Mouse (Mus musculus): ENCODE measurements around the gene Nfkbid. TPM values are rescaled to one million over a fixed set of nuclear protein-coding genes. Genes with fewer than 3 reads are reported as not detected.
"Not testable (repeated sequence)": the region's sequence is repeated elsewhere in the genome, so short reads cannot be mapped to it uniquely, and the experiment has no call there.

The Nfkbid gene
- total RNA-seq, 2 experiments from 2014 or later, result 0.20 to 0.47 TPM

DNA sequence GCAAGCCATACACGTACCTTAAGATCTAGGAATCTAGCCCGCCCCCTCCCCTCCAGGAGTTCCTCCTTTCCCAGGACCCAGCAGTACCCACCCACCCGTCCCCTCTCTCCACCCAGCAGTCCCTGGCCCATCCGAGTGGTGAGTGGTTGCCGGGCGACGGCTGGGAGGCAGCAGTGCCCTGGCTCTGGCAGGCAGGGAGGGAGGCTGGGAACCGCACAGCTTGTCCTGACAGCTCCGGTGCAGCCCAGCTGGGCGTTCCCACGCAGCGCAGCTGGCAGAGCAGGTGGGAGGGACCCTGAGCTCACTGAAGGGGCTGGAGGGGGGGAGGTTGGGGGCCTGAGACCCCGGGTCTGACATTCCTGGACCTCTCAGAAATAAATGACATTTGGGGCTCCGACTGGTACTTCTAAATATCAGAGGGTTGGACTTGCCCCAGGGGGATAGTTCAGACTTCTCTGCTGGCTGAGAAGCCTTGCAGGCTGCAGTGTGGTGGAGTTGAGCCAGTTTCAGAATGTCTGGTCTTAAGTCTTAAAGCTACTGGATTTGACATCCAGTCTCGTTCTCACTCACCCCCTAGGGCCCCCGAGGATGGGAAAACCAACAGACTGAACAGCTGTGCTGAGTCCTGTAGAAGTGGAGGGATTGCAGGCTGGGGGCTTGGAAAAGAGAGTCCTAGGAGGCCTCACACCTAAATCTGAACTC lies 36.2 kb downstream of the Nfkbid start, which contains the start of the genes Kirrel2 and Nphs1:
Kirrel2 (minus strand) TSS at position 62 of the 702 bp plus-strand sequence.
Nphs1 (plus strand) TSS at position 687 of the 702 bp plus-strand sequence.
- intact Hi-C loops (cut with DNase I), result no loop called here

DNA sequence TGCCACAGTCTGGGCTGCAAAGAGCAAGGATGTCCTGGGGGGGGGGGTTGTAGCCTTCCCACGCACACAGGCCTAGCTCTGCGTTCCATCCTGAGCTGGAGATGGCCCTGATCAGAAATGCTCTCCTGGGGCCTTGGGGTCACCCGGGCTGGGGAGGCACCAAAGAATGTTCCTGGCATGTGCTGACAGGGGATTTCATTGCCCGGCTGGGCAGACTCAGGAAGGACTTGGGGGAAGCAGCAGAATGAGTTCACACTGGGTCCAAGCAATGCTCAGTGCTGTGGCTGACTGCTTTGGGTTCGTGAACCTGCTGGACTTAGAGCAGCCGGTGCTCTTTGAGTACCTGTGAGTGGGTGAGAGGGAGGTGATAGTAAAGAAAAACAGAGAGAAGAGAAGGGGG lies 38.0 kb downstream of the Nfkbid start:
- no peak for DNase-seq (ENCODE audit: low spot score)
- intact Hi-C loops (cut with DNase I), result no loop called here

More for the DNA sequence above, 36.2 kb downstream of the Nfkbid start, which contains the start of the genes Kirrel2 and Nphs1:
- no peak for DNase-seq (ENCODE audit: low spot score)

DNA sequence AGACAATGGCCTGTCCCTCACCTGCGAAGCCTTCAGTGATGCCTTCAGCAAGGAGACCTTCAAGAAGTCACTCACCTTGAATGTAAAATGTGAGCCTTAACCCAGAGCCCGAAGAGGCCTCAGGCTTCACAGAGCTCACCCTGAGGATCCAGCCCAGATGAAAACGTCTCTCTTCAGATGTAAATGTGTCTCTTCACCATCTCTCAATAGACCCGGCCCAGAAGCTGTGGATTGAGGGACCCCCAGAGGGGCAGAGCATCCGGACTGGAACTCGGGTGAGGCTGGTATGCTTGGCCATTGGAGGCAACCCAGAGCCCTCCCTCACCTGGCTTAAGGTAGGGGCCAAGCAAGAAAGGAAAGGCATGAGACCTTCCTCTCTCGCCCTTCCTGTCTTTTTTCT lies 42.0 kb downstream of the Nfkbid start:
- intact Hi-C loops (cut with DNase I), result no loop called here
- no peak for DNase-seq (ENCODE audit: low spot score)

DNA sequence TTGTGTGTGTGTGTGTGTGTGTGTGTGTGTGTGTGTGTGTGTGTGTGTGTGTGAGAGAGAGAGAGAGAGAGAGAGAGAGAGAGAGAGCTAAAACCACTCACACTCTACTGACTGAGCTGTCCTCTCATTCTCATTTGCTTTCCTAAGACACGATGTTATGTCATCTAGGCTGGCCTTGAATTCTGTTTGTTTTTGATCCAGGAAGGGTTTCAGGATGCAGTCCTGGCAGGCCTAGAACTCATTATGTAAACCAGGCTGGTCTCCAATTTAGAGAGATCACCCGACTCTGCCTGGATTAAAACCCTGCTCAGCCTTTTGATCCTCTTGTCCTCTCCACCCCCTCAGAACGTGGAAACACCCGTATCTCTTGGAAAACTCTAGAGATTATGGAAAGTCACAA lies 42.5 kb downstream of the Nfkbid start:
- intact Hi-C loops (cut with DNase I), result no loop called here
- no peak for DNase-seq (ENCODE audit: low spot score)

DNA sequence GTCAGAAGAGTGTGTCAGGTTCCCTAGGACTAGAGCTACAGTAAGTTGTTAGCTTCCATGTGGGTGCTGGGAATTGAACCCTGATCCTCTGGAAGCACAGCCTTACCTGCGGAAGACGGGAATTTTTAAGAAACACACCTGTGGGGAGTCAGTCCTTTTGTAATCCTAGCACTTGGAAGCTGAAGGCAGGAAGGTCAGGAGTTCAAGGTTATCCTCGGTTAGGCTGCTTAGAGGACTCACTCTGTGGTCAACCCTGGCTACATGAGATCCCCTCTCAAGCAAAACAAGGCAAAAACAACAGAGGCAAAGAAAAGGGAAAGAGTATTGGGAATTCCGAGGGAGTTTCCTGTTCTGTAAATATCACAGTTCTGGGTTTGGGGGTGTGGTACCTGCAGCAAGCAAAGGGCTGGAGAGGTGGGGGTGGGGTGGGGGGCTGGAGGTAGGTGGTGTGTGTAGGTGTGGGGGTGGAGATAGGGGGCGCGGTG lies 43.3 kb downstream of the Nfkbid start:
- intact Hi-C loops (cut with DNase I), result no loop called here
- DNase-seq (ENCODE audit: low spot score), result no peak

DNA sequence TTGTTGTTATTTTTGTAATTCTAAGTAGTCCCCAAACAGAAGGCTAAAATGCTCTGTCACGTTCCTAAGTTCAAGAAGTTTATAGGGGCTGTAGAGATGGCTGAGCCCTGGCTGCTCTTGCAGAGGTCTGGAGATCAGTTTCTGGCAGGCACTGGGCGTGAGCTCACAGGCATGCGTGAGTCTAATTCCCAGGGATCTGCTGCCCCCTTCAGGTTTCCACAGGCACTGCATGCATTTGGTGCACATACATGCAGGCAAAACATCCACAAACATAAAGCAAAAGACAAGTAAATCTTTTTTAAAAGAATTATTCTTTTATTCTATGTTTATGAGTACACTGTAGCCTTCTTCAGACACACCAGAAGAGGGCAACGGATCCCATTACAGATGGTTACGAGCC lies 50.9 kb downstream of the Nfkbid start:
- intact Hi-C loops (cut with DNase I), result loop anchor here (2.0 kb wide), 1 partner anchor 100 kb away; no protein-coding TSS in a partner anchor

DNA sequence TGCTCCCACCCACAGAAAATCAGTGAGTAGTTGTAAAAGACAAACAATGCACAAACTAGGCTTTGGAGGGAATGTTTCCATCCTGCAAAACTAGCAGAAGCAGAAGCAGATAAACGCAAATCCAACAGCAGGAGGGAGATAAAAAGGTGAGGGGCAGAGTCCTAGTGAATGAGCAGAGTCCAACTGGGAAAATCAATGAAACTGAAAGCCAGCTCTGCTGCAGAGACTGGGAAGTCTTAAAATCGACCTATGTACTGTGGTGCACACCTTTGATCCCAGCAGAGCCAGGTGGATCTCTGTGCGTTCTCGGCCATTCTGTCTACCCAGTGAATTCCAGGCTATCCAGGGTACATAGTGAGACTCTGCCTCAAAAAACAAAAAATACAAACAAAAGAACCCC lies 53.5 kb downstream of the Nfkbid start:
- DNase-seq (ENCODE audit: low spot score), result no peak
- intact Hi-C loops (cut with DNase I), result no loop called here

More for the DNA sequence above, 50.9 kb downstream of the Nfkbid start:
- no peak for DNase-seq (ENCODE audit: low spot score)

DNA sequence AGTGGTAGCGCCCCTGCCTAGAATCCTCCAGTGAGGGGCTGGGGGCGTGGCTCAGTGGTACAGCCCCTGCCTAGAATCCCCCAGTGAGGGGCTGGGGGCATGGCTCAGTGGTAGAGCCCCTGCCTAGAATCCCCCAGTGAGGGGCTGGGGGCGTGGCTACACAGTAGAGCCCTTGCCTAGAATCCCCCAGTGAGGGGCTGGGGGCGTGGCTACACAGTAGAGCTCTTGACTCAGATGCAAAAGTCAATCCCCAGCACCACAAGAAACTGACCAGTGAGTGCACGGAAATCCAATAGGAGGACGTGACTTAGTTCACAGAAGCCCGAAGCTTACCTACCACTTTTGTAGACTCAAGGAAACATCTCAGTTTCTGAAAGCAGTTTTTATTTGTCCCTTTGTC lies 54.6 kb downstream of the Nfkbid start:
- DNase-seq (ENCODE audit: low spot score); intact Hi-C loops (cut with DNase I): not testable (repeated sequence)

DNA sequence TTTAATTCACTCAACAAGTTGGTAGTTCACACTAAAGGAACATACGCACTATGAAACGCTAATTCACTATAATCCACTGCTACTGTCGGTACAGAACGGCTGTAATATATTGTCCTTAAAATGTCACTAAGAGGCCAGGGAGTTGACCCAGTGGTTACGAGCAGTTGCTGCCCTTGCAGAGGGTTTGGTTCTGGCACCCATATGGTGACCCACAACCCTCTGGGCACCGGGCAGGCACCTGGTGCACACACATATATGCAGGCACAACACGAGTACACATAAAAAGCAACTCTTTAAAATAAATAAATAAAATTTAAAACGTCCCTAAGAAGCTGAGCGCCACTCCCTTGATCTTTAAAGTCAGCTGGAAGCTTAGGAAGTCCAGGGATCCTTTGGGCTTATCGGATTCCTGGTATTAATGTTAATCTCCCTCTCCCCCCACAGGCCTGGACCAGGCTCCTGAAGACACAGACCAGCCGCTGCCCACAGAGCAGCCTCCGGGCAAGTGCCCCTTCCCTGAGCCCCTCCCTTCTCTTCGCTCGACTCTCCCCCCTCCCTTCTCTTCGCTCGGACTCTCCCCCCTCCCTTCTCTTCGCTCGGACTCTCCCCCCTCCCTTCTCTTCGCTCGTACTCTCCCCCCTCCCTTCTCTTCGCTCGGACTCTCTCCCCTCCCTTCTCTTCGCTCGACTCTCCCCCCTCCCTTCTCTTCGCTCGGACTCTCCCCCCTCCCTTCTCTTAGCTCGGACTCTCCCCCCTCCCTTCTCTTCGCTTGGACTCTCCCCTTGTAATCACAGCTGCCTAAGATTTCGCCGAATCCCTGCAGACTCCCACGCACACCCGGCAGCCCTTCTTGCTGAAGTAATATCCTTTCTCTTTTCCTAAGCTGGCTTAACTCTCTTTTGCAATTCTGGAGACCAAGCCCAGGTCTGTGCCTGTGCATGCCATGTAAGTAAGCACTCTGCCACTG lies 56.2 kb downstream of the Nfkbid start:
- no peak for DNase-seq (ENCODE audit: low spot score)
- intact Hi-C loops (cut with DNase I), result no loop called here

Other genes starting within 250 kb of the Nfkbid start
- 1,000 to 10,000 TPM; 2,700 to 2,749 TPM for gene Cox7a1, start 237.6 kb upstream of the Nfkbid start, total RNA-seq (2021)
- gene Capns1, start 222.9 kb upstream of the Nfkbid start, total RNA-seq (2021), result 100 to 1,000 TPM; 270 to 283 TPM
- 10 to 100 TPM; 54.6 to 56.6 TPM for gene Polr2i, start 189.8 kb upstream of the Nfkbid start, total RNA-seq (2021)
- gene Tbcb, start 189.5 kb upstream of the Nfkbid start, total RNA-seq (2021), result 10 to 100 TPM; 54.1 to 56.7 TPM
- gene Ovol3, start 186.0 kb upstream of the Nfkbid start, total RNA-seq (2021), result not detected
- not detected for gene Thap8, start 141.6 kb upstream of the Nfkbid start, total RNA-seq (2021)
- 1 to 10 TPM; 1.1 to 1.8 TPM for gene Wdr62, start 141.3 kb upstream of the Nfkbid start, total RNA-seq (2021)
- 1 to 10 TPM; 7.0 to 7.7 TPM for gene Clip3, start 130.0 kb upstream of the Nfkbid start, total RNA-seq (2021)
- 10 to 100 TPM; 23.1 to 24.6 TPM for gene Alkbh6, start 113.0 kb upstream of the Nfkbid start, total RNA-seq (2021)
- gene Syne4, start 106.9 kb upstream of the Nfkbid start, total RNA-seq (2021), result 1 to 10 TPM in 1 of 2 experiments, under 1 TPM in 1; 0.65 to 1.3 TPM
- gene E130208F15Rik, start 100.0 kb upstream of the Nfkbid start, total RNA-seq (2021), result under 1 TPM; 0.45 to 0.99 TPM
- gene Sdhaf1, start 97.8 kb upstream of the Nfkbid start, total RNA-seq (2021), result 10 to 100 TPM; 12.1 to 12.3 TPM
- gene Lrfn3, start 59.0 kb upstream of the Nfkbid start, total RNA-seq (2021), result 1 to 10 TPM in 1 of 2 experiments, under 1 TPM in 1; 0.95 to 1.3 TPM
- gene Tyrobp, start 8.0 kb upstream of the Nfkbid start, total RNA-seq (2021), result 10 to 100 TPM; 17.7 to 18.4 TPM
- gene Hcst, start 1.9 kb upstream of the Nfkbid start, total RNA-seq (2021), result not detected
- gene Aplp1, start 23.8 kb downstream of the Nfkbid start, total RNA-seq (2021), result 1 to 10 TPM; 3.5 TPM
- gene Kirrel2, start 36.0 kb downstream of the Nfkbid start, total RNA-seq (2021), result not detected
- gene Nphs1, start 36.6 kb downstream of the Nfkbid start, total RNA-seq (2021), result not detected
- not detected for gene Prodh2, start 71.9 kb downstream of the Nfkbid start, total RNA-seq (2021)
- 1 to 10 TPM in 1 of 2 experiments, under 1 TPM in 1; 0.81 to 1.1 TPM for gene Arhgap33, start 113.3 kb downstream of the Nfkbid start, total RNA-seq (2021)
- gene Hspb6, start 130.4 kb downstream of the Nfkbid start, total RNA-seq (2021), result 100 to 1,000 TPM; 720 to 731 TPM
- 1 to 10 TPM; 4.5 to 4.7 TPM for gene Proser3, start 130.6 kb downstream of the Nfkbid start, total RNA-seq (2021)
- gene Lin37, start 138.1 kb downstream of the Nfkbid start, total RNA-seq (2021), result 10 to 100 TPM; 15.1 to 15.5 TPM
- gene U2af1l4, start 141.6 kb downstream of the Nfkbid start, total RNA-seq (2021), result 10 to 100 TPM; 63.7 to 66.4 TPM
- 1 to 10 TPM; 1.4 to 1.9 TPM for gene Gm49396, start 141.6 kb downstream of the Nfkbid start, total RNA-seq (2021)
- 10 to 100 TPM; 61.2 to 70.3 TPM for gene Psenen, start 141.9 kb downstream of the Nfkbid start, total RNA-seq (2021)
- gene Igflr1, start 143.7 kb downstream of the Nfkbid start, total RNA-seq (2021), result 1 to 10 TPM; 1.3 to 1.6 TPM
- 10 to 100 TPM; 17.5 to 22.7 TPM for gene Kmt2b, start 167.0 kb downstream of the Nfkbid start, total RNA-seq (2021)
- gene Zbtb32, start 177.2 kb downstream of the Nfkbid start, total RNA-seq (2021), result not detected
- under 1 TPM in 1 of 2 experiments, not detected in 1; 0.52 TPM for gene Upk1a, start 191.1 kb downstream of the Nfkbid start, total RNA-seq (2021)
- gene Cox6b1, start 204.4 kb downstream of the Nfkbid start, total RNA-seq (2021), result 1,000 to 10,000 TPM; 4,579 to 4,828 TPM
- not detected for gene Etv2, start 214.1 kb downstream of the Nfkbid start, total RNA-seq (2021)
- gene Rbm42, start 228.6 kb downstream of the Nfkbid start, total RNA-seq (2021), result 10 to 100 TPM; 49.9 to 53.9 TPM
- gene Haus5, start 243.3 kb downstream of the Nfkbid start, total RNA-seq (2021), result 1 to 10 TPM; 4.3 TPM
- under 1 TPM in 1 of 2 experiments, not detected in 1; 0.65 TPM for gene Pmis2, start 249.9 kb downstream of the Nfkbid start, total RNA-seq (2021)